Mouse (Mus musculus) liver, embryonic 14.5 days (tissue): ENCODE measurements at regions not wholly inside any gene's neighbourhood (a gene's known extent, or its start where the extent isn't known, plus 50 kb on each side); places are given as distances from the start of the nearest gene placed in this dataset.
A peak's percentile ranks its signal among the peaks of the same experiment; 100 is the strongest.

ENCODE experiments used
- ATAC-seq: fragments of 200-750 bp; cut with Nextera tagmentation; 2 replicates; pipeline ENCODE4 v1.8.0; 2017; ENCODE audit warnings: moderate number of reproducible peaks, mild to moderate bottlenecking, moderate library complexity; ENCODE audit not compliant: insufficient read depth
- DNase-seq, 3 experiments: peaks; one replicate each; pipeline ENCODE4 v3.0.0-alpha.2; 2012 to 2013; ENCODE audit warnings: low read depth in 3 of 3, low spot score in 3 of 3
- H3K27ac ChIP-seq: fragments of 300-500 bp; sonication (generic); 2 replicates; pipeline ENCODE4 v1.5.1; 2014; ENCODE audit warnings: moderate library complexity, mild to moderate bottlenecking, control low read depth, inconsistent platforms
- H3K27me3 ChIP-seq: fragments of 300-500 bp; sonication (generic); 2 replicates; pipeline ENCODE4 v1.6.1; 2014; ENCODE audit warnings: mild to moderate bottlenecking, low read length, moderate library complexity; ENCODE audit not compliant: control insufficient read depth, insufficient read depth
- H3K36me3 ChIP-seq: fragments of 300-500 bp; sonication (generic); replicated peaks from 2 replicates; pipeline ENCODE4 v1.6.1; 2014; ENCODE audit warnings: low read depth; ENCODE audit not compliant: control insufficient read depth, insufficient read depth
- H3K4me1 ChIP-seq, 2 experiments: fragments of 200-500 bp in 1 of 2; fragments of 300-500 bp in 1 of 2; sonication (generic) in 1 of 2; replicated peaks; 2 replicates each; pipeline ENCODE4 v1.6.1; 2012 to 2014; ENCODE audit warnings: antibody characterized with exemption in 1 of 2, inconsistent platforms in 1 of 2, low read length in 1 of 2; ENCODE audit not compliant: control insufficient read depth in 2 of 2, insufficient read depth in 2 of 2
- H3K4me2 ChIP-seq: fragments of 300-500 bp; sonication (generic); 2 replicates; pipeline ENCODE4 v1.6.1; 2014; ENCODE audit warnings: low read depth, mild to moderate bottlenecking, control low read depth, moderate library complexity
- H3K4me3 ChIP-seq, 2 experiments: fragments of 200-500 bp in 1 of 2; fragments of 300-500 bp in 1 of 2; sonication (generic) in 1 of 2; 2 replicates each; pipeline ENCODE4 v1.5.1; 2012 to 2014; ENCODE audit warnings: low read depth in 2 of 2, low read length in 2 of 2, mild to moderate bottlenecking in 2 of 2, control low read depth in 1 of 2, inconsistent platforms in 1 of 2, moderate library complexity in 1 of 2; ENCODE audit not compliant: insufficient read depth in 1 of 2
- H3K9ac ChIP-seq: fragments of 300-500 bp; sonication (generic); replicated peaks from 2 replicates; pipeline ENCODE4 v1.6.1; 2014; ENCODE audit warnings: mild to moderate bottlenecking, control low read depth, moderate library complexity
- H3K9me3 ChIP-seq: fragments of 300-500 bp; sonication (generic); 2 replicates; pipeline ENCODE4 v1.6.1; 2016; ENCODE audit warnings: low read length, mixed read lengths; ENCODE audit not compliant: control insufficient read depth
- CTCF ChIP-seq: IDR thresholded peaks from 2 replicates; pipeline ENCODE4 v1.5.1; 2016; ENCODE audit warnings: antibody characterized with exemption, low read depth, control low read depth
- EP300 ChIP-seq: IDR thresholded peaks from 2 replicates; pipeline ENCODE4 v1.6.1; 2016; ENCODE audit warnings: antibody characterized with exemption, low read depth
- WGBS: fragments of 180-500 bp; shearing (Covaris S2); extraction: QIAGEN DNeasy Blood & Tissue Kit; methylation state at CpG from one replicate; pipeline ENCODE4 v1.1.7; 2014; ENCODE audit not compliant: insufficient replicate concordance; 5-methylcytosine and 5-hydroxymethylcytosine counted together

- no peak for DNase-seq
- no peak overlapping the region for H3K27ac ChIP-seq
- H3K4me2 ChIP-seq = no peak overlapping the region
- 51% methylated on average over 15 of the region's 16 CpGs for whole genome bisulfite sequencing
- no peak overlapping the region for H3K9ac ChIP-seq
- no peak for ATAC-seq
- H3K27me3 ChIP-seq = no peaks in the 10 kb centered on the region
- no peak overlapping the region for H3K4me3 ChIP-seq
- no peaks in the 10 kb centered on the region for H3K36me3 ChIP-seq
- H3K4me1 ChIP-seq = no peaks in the 10 kb centered on the region
- TF ChIP-seq EP300 = no peak
- TF ChIP-seq CTCF = no peak
- H3K9me3 ChIP-seq = no peaks in the 10 kb centered on the region
Measured at GRCm38 (mm10) chr13:48717036-48717435, 54.2 kb downstream of the Barx1 start.

- Histone ChIP-seq H3K9me3 (no peaks in the 10 kb centered on the region), H3K36me3 (no peaks in the 10 kb centered on the region), H3K4me1 (no peaks in the 10 kb centered on the region), H3K27ac (no peak overlapping the region), H3K9ac (no peak overlapping the region), H3K27me3 (no peaks in the 10 kb centered on the region), H3K4me3 (no peak overlapping the region), H3K4me2 (no peak overlapping the region)
- 65% methylated on average over 10 of the region's 10 CpGs for WGBS
- no peak for ATAC-seq
- no peak for TF ChIP-seq EP300
- TF ChIP-seq CTCF = no peak
- DNase-seq = no peak
Measured at GRCm38 (mm10) chr13:48717451-48717850, 54.7 kb downstream of the Barx1 start.

GRCm38 (mm10) chr13:48723676-48724075 is 60.9 kb downstream of the Barx1 start:
- Histone ChIP-seq H3K9ac (no peak overlapping the region), H3K27me3 (no peaks in the 10 kb centered on the region), H3K4me1 (no peaks in the 10 kb centered on the region), H3K4me3 (no peak overlapping the region), H3K4me2 (no peak overlapping the region), H3K9me3 (no peaks in the 10 kb centered on the region), H3K27ac (no peak overlapping the region), H3K36me3 (no peaks in the 10 kb centered on the region)
- ATAC-seq = no peak
- WGBS = 37% methylated on average over 8 of the region's 8 CpGs
- DNase-seq = no peak
- TF ChIP-seq CTCF (no peak), EP300 (no peak)

GRCm38 (mm10) chr13:48726430-48726829 is 63.6 kb downstream of the Barx1 start:
- Histone ChIP-seq H3K9ac (no peak overlapping the region), H3K4me1 (no peaks in the 10 kb centered on the region), H3K36me3 (no peaks in the 10 kb centered on the region), H3K4me3 (no peak overlapping the region), H3K4me2 (no peak overlapping the region), H3K27ac (no peak overlapping the region), H3K9me3 (no peaks in the 10 kb centered on the region), H3K27me3 (peaks cover 19% of the 10 kb centered on the region)
- WGBS = 23% methylated on average over 4 of the region's 4 CpGs
- ATAC-seq (no peak), DNase-seq (no peak)
- TF ChIP-seq CTCF = no peak
- TF ChIP-seq EP300 = no peak

GRCm38 (mm10) chr13:48731046-48731996 is 68.5 kb downstream of the Barx1 start:
- 0 out of 2 replicates have a peak, but pooled peaks have one; percentile 12 for TF ChIP-seq CTCF
- no peak for TF ChIP-seq EP300
- H3K4me1 ChIP-seq = no peaks in the 10 kb centered on the region; a peak in 1 of 4 replicates
- DNase-seq (no peak), ATAC-seq (no peak)
- WGBS = 3% methylated on average over 49 of the region's 51 CpGs
- H3K27ac ChIP-seq = no peak overlapping the region
- no peaks in the 10 kb centered on the region for H3K9me3 ChIP-seq
- H3K4me3 ChIP-seq = peak overlapping the region in 1 of 2 experiments; percentile 6; a peak in 1 of 4 replicates
- peaks cover 38% of the 10 kb centered on the region for H3K27me3 ChIP-seq
- H3K36me3 ChIP-seq = no peaks in the 10 kb centered on the region
- H3K9ac ChIP-seq = no peak overlapping the region
- peak overlapping the region; percentile 36 for H3K4me2 ChIP-seq
